Mouse (Mus musculus) kidney, adult 2 months (tissue): ENCODE data around the gene Fbxl12.

Experiments
- CTCF ChIP-seq: fragments of 200-500 bp; conservative IDR thresholded peaks from 2 replicates; pipeline ENCODE4 v1.5.1; 2011; ENCODE audit warnings: low read depth, mild to moderate bottlenecking, control low read depth, low read length, moderate library complexity, mixed read lengths; ENCODE audit not compliant: insufficient read depth, insufficient read length
- POLR2A ChIP-seq: fragments of 200-500 bp; IDR thresholded peaks from one replicate; pipeline ENCODE4 v1.6.1; 2011; ENCODE audit warnings: low read depth, low read length, control low read depth

- TF ChIP-seq CTCF (no peak), POLR2A (no peak)
Observed at GRCm38 (mm10) chr9:20606269-20606668, 38.3 kb downstream of the Fbxl12 start.
